Mouse (Mus musculus): Measurements from ENCODE around the gene Fxyd6. TPM values are rescaled to one million over a fixed set of nuclear protein-coding genes. Genes with fewer than 3 reads are reported as not detected.
A peak's percentile ranks its signal among the peaks of the same experiment; 100 is the strongest.

The Fxyd6 gene
- polyA plus RNA-seq, 3 experiments from 2014 or later = 1.6 TPM; not detected in 2

GRCm38 (mm10) chr9:45376883-45377282 is 6.9 kb downstream of the Fxyd6 start:
- no peak for ATAC-seq

DNA sequence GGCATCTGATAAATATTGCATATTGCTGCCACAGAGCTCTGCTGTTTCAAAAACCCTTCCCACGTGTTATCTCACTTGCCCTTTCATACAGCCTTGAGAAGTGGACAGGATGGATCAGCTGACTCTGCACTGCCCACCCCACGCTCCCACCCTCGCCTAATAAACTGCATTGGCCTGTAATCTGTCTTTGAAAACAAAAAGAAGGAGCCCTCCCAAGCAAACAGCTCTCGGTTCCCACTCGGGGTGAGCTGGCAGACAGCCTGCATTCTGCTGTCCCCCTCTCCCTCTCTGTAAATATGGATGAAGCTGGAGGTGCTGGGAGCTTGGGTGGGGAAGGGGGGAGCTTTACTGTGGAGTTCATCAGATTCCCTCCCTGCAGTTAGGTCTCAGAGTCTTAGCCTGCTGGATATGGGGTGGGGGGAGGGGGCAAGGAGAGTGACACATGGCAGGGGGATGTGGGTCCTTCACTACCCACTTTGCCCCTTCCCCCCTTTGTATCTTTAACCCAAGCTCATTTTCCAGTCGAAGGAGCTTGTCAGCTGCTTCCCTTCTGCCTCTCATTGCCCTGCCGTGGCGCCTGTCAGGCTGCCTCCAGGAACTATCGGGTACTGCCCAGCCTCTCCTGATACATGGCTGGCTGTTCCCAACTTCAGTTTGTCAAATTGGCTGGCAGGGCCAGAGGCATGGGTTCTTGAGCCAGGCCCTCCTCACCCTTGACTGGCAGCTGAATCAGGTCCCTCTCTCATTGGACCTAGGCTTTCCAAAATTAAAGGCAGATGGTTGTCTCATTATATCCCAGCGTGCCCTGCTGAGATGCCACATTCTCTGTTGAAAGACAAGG is 10.6 kb downstream of the Fxyd6 start:
- no peak for ATAC-seq

DNA sequence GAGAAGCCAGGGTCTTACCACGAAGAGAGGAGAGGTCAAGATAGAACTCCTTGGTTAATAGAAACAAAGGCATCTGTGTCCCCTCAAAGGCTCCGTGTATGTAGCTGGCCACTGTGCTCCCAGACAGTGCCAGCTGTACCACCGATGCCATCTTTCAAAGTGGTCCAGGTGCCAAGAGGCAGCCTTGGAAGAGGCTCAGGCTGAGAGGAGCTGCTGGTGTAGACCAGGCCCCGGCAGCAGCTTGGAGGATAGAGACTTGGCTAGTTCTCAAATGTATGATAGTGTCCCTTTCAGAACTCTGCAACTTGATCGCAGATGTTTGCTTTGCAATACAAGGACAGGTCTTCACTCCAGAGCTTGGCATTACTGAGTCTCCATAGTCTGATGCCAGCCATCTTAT is 12.4 kb downstream of the Fxyd6 start:
- ATAC-seq = no peak

- ATAC-seq = no peak
These were observed 12.8 kb downstream of the Fxyd6 start for GRCm38 (mm10) chr9:45382834-45383233.

DNA sequence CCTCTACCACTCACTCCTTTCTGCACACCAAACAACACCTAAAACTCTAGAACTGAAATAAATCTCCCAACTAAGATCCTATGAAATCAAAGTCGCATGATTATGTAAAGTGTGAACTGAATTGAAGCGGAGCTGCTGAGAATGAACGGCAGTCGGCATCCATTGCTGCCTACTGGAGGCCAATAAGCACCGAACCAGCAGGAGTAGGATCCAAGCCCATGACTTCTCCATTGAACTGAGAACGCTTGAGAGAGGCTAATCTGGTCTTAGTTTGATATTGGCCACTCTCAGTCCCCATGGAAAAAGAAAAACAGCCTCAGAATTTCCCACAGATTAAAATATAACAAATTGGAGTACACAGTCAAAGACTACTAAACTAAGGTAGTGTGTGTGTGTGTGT is 13.9 kb downstream of the Fxyd6 start:
- no peak for ATAC-seq

DNA sequence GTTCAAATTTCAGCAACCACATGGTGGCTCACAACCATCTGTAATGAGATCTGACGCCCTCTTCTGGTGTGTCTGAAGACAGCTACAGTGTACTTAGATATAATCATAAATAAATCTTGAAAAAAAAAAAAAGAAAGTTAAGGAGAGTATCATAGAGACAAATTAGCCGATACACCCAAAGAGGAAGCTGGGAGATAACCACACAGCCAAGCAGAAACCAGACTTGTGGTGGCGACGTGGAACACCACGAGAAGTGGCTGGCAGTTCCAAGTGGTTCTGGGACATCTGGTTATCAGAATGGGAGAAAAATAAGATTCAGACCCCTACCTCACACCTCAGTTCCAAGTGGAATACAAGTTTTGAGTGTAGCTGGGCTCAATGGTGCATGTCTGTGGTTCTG is 16.7 kb downstream of the Fxyd6 start:
- ATAC-seq = no peak

- ATAC-seq = peak; percentile 81
These were observed 18.5 kb downstream of the Fxyd6 start for GRCm38 (mm10) chr9:45388385-45388994.

DNA sequence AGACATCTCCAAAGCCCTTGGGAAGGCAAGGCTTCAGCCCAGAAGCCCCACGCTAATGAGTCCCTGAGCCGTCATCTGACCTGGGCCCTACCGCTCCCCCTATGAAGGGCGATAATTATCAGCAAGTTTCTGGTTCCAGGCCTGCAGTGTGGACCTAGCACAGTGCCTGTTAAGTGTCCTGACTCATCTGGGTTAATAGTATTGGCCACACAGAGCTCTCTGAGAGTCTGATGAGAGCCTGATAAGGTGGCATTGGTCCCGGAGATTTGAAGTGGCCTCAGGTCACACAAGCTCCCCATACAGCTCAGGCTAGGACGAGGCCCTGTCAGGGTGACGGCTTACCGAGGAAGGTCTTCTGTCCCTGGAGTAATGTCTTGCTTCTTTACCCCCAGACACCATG is 19.6 kb downstream of the Fxyd6 start:
- no peak for ATAC-seq

DNA sequence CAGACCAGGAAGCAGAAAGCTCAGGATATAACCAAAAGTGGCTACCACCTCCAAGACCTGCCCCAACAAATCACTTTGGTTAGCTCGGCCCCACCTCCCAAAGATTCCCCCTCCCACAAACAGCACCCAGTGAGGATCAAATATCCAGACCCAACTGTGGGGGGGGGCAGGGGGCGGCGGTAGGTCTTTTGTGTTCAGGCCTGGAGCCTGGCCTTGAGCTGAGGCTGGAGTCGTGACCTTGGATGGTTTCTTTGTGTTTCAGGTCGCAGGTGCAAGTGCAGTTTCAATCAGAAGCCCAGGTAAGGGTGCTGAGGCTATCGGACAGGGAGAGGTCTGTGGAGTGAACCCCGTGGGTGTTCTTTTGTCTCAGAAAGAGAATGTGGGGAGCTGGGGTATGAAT is 21.3 kb downstream of the Fxyd6 start:
- no peak for ATAC-seq

DNA sequence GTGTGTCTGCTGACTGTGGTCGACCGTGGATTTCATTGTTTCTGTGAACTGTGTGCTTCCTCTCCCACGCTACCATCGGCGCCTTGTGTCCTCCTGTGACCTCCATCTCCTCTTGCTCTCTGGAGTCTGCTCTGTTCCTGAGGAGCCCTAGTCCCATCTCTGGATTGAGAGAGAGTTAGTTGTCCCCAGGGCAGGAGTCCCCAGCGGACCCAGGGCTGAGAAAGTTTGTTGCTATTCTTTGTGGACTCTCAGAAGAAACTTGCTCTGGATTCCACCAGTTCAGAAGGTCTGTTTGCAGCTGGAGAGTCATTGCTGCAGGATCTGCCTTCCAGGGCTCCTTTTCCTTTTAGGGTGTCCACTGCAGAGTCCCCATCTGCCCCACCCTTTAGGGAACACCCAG is 25.2 kb downstream of the Fxyd6 start:
- no peak for ATAC-seq

DNA sequence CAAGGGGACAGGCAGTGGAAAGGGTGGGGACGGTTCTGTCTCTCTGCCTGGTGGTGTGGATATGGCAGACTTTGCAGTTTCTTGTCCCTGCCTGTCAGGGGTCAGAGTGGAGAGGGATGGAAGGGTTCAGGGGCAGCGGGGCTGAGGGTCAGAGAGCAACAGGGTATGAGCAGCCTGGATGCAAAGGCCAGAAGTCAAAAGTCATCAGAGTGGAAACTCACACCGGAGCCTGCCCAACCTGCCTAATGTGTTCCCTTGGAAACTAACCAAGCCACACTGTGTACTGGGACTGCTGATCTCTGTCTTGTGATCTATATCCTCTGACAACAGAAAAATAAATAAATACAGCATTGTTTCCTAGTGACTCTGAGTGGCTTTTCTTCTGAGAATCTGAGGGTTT is 25.8 kb downstream of the Fxyd6 start:
- no peak for ATAC-seq

GRCm38 (mm10) chr9:45398336-45398735 is 28.4 kb downstream of the Fxyd6 start:
- ATAC-seq = no peak

- no peak for ATAC-seq
These were observed 29.4 kb downstream of the Fxyd6 start, which contains the start of gene Fxyd2 for GRCm38 (mm10) chr9:45399434-45399833. Fxyd2 (plus strand) TSS chr9:45399669.

GRCm38 (mm10) chr9:45401851-45402250 is 31.9 kb downstream of the Fxyd6 start:
- ATAC-seq = no peak

DNA sequence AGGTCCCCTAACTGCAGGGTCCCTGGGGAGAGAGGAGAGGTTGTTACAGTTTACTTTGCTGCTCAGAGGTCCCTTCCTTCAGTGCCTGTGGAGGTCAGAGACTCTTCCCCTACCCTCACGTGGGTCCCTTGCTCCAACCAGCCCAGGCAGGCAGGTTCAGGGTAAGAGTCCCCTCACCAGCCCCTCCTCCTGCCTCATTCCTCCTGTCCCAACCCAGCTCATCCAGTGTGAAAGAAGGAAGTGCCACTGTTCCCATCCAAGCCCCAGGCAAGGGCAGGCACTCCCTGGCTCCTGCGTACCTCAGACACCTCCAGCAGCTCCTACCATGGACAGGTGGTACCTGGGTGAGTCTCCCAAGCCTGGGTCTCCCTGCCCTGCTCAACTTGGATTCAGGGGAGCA is 33.0 kb downstream of the Fxyd6 start:
- ATAC-seq = no peak

- ATAC-seq = no peak
These were observed 35.7 kb downstream of the Fxyd6 start for GRCm38 (mm10) chr9:45405694-45406093.

GRCm38 (mm10) chr9:45406808-45407207 is 36.8 kb downstream of the Fxyd6 start:
- no peak for ATAC-seq

DNA sequence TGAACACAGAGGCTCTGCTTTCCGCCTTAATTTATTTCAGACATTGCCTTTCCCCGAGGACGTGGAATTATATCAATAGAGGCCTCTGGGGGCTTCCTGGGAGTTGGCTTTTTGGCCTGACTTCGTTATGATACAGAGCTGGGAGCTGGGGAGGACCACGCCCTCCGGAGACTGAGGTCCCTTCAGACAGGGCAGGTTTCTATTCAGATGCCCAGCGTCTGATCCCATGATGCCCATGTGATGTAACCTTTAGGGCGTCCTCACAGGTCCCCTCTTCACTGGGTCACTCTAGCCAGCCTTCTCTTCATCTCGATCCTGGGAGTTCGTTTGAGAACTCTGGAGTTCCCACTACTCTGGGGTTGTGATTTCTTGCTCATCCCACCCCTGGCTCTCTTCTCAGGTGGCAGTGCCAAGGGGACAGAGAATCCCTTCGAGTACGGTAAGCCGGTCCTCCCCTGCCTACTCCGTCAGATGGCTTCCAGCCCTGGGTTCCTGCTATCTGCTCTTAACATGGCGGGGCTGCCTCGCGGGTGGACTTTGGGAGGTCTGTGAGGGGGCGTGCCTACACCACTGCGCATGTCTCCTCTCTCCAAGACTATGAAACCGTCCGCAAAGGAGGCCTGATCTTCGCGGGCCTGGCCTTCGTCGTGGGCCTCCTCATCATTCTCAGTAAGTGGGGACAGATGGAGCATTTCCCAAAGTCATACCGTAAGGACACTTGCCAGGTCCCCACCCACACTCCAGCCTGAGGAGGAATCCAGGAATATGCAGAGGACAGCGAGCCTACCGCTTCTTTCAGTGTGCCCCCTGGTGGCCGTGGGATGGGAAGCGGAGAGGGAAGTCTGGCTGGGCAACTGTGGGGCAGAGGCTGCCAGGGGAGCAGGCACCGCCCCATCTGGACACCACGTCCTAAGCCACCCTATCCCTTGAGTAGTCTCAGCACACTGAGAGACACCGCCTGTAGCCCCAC is 38.0 kb downstream of the Fxyd6 start:
- no peak for ATAC-seq

GRCm38 (mm10) chr9:45410193-45410592 is 40.2 kb downstream of the Fxyd6 start:
- ATAC-seq = no peak

DNA sequence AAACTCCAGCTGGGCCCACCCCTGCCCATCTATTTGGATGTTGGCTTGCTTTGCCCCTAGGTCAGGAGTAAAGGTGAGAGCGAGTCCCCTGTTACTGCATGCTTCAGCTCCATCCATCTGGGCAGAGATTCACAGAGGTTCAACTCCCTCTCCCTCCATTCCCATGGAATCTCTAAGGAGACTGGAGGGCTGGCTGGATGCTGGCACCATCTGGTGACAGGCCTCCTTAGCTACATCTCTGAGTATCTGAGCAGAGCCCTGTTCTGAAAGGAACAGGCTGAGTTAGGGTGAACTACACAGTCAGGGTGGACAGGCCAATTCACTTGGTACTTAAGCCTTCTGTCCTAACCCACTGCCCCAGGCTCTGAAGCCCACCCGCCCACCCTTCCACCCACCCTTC is 40.6 kb downstream of the Fxyd6 start:
- no peak for ATAC-seq

- ATAC-seq = no peak
These were observed 41.1 kb downstream of the Fxyd6 start for GRCm38 (mm10) chr9:45411111-45411510.

- ATAC-seq = peak; percentile 47
These were observed 41.8 kb downstream of the Fxyd6 start for GRCm38 (mm10) chr9:45411803-45412202.

DNA sequence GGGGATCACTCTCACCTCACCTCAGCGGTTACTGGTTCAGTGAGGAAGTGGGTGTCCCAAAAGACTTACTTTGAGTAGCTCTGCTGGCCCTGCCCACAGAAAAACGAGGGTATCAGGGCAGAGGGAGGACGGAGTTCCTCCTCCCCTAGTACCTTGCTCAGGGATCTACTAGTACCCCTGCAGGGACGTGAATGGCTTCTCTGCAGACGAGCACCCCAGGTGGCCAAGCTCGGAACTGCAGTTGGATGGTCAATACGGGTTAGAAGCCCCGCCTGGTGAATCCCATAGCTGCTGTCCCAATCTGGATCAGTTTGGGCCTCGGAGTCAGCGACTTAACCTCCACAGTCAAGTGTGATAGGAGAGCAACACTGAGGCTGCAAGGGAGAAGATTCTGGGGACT is 42.3 kb downstream of the Fxyd6 start:
- peak; percentile 58 for ATAC-seq
